Mouse (Mus musculus) heart, postnatal 0 days (tissue): ENCODE measurements at regions not wholly inside any gene's neighbourhood (a gene's known extent, or its start where the extent isn't known, plus 50 kb on each side); places are given as distances from the start of the nearest gene placed in this dataset.

Source experiments
- ATAC-seq: fragments of 200-750 bp; cut with Nextera tagmentation; 2 replicates; pipeline ENCODE4 v1.8.0; 2017; ENCODE audit warnings: low read depth, moderate number of reproducible peaks, moderate library complexity; ENCODE audit not compliant: insufficient read depth
- DNase-seq: peaks from one replicate; pipeline ENCODE4 v3.0.0-alpha.2; 2016; ENCODE audit warnings: low spot score
- H3K27ac ChIP-seq: fragments of 300-500 bp; sonication (generic); 2 replicates; pipeline ENCODE4 v1.5.1; 2014; ENCODE audit warnings: low read depth, mild to moderate bottlenecking
- H3K27me3 ChIP-seq: fragments of 300-500 bp; sonication (generic); 2 replicates; pipeline ENCODE4 v1.6.1; 2014; ENCODE audit warnings: low read length, mixed read lengths; ENCODE audit not compliant: control insufficient read depth, insufficient read depth
- H3K36me3 ChIP-seq: fragments of 300-500 bp; sonication (generic); replicated peaks from 2 replicates; pipeline ENCODE4 v1.6.1; 2014; ENCODE audit warnings: low read length, mixed read lengths; ENCODE audit not compliant: control insufficient read depth, insufficient read depth
- H3K4me1 ChIP-seq: fragments of 300-500 bp; sonication (generic); 2 replicates; pipeline ENCODE4 v1.6.1; 2014; ENCODE audit warnings: antibody characterized with exemption; ENCODE audit not compliant: control insufficient read depth, insufficient read depth
- H3K4me2 ChIP-seq: fragments of 300-500 bp; sonication (generic); 2 replicates; pipeline ENCODE4 v1.6.1; 2014; ENCODE audit warnings: low read depth, mild to moderate bottlenecking, low read length, moderate library complexity
- H3K4me3 ChIP-seq: fragments of 300-500 bp; sonication (generic); 2 replicates; pipeline ENCODE4 v1.5.1; 2014; ENCODE audit warnings: low read depth, low read length
- H3K9ac ChIP-seq: fragments of 300-500 bp; sonication (generic); replicated peaks from 2 replicates; pipeline ENCODE4 v1.6.1; 2014; ENCODE audit warnings: low read depth, low read length, mixed read lengths
- H3K9me3 ChIP-seq: fragments of 300-500 bp; sonication (generic); replicated peaks from 2 replicates; pipeline ENCODE4 v1.6.1; 2016; ENCODE audit warnings: low read length; ENCODE audit not compliant: control insufficient read depth
- CTCF ChIP-seq: IDR thresholded peaks from 2 replicates; pipeline ENCODE4 v1.5.1; 2016; ENCODE audit warnings: antibody characterized with exemption, control low read depth, low read depth
- EP300 ChIP-seq: IDR thresholded peaks from 2 replicates; pipeline ENCODE4 v1.6.1; 2016; ENCODE audit warnings: antibody characterized with exemption, low read depth
- WGBS: fragments of 180-500 bp; shearing (Covaris S2); extraction: QIAGEN DNeasy Blood & Tissue Kit; methylation state at CpG from one replicate; pipeline ENCODE4 v1.1.7; 2014; 5-methylcytosine and 5-hydroxymethylcytosine counted together

GRCm38 (mm10) chr1:43247609-43248008, 50.8 kb upstream of the Fhl2 start:
- no peak overlapping the region for H3K4me3 ChIP-seq
- no peak overlapping the region for H3K9ac ChIP-seq
- H3K36me3 ChIP-seq: no peaks in the 10 kb centered on the region
- no peak for TF ChIP-seq CTCF
- TF ChIP-seq EP300: peak; percentile 99
- no peak overlapping the region for H3K4me2 ChIP-seq
- peak; percentile 95 for DNase-seq
- H3K4me1 ChIP-seq: peaks cover 46% of the 10 kb centered on the region
- H3K27me3 ChIP-seq: no peaks in the 10 kb centered on the region
- peak overlapping the region; percentile 94 for H3K27ac ChIP-seq
- no peaks in the 10 kb centered on the region for H3K9me3 ChIP-seq
- ATAC-seq: peak; percentile 95
- 41% methylated on average over 1 of the region's 1 CpGs for WGBS

DNA sequence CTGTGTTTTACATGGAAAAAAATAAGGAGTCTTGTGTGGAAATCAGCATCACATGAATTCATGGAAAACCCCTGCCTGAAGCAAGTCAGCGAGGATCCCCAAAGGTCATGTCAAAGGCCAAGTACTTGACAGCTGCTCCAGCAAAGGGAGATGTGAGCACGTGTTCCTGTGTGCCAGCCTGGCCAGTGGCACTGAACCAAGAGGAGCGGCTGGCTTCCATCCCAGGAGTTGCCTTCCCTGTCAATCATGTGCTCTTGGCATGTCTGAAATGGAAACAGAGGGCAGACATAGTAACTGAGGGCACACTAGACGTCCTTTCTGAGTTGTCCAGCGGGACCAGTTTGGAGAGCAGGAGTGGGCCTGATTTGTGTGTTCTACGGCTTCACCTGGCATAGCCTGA, 53.5 kb upstream of the Fhl2 start:
- peak; percentile 43; the same call in 1 of the 2 replicates for TF ChIP-seq EP300
- TF ChIP-seq CTCF: no peak
- Histone ChIP-seq H3K36me3 (no peaks in the 10 kb centered on the region), H3K9ac (no peak overlapping the region), H3K4me1 (peaks cover 42% of the 10 kb centered on the region), H3K27me3 (no peaks in the 10 kb centered on the region), H3K4me3 (no peak overlapping the region), H3K9me3 (no peaks in the 10 kb centered on the region), H3K4me2 (no peak overlapping the region), H3K27ac (peak overlapping the region; percentile 94)
- WGBS: 28% methylated on average over 6 of the region's 6 CpGs
- peak; percentile 74 for ATAC-seq
- peak; percentile 92 for DNase-seq

DNA sequence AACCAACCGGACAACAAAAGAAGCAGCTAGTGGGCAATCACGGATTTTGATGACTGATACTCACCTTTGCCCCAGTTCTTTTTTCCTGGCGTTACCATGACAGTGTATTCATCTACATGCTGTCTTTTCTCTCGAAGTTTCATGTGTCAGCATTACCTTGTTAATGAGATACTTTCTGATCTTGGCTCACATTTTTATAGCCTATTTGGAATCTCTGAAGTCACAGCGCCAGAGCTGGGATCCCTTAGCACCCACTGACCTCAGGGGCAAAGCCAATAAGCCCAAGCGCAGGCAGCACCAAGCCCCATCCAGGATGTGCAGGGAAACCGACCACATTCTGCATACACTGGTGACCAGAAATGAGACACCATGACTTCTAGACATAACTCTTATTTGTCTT, 54.6 kb upstream of the Fhl2 start:
- no peak for ATAC-seq
- WGBS: 81% methylated on average over 7 of the region's 7 CpGs
- peaks cover 45% of the 10 kb centered on the region for H3K4me1 ChIP-seq
- H3K4me3 ChIP-seq: no peak overlapping the region
- H3K36me3 ChIP-seq: no peaks in the 10 kb centered on the region
- no peak for TF ChIP-seq EP300
- TF ChIP-seq CTCF: no peak
- H3K27me3 ChIP-seq: no peaks in the 10 kb centered on the region
- H3K27ac ChIP-seq: peak overlapping the region; percentile 94
- no peak for DNase-seq
- no peak overlapping the region for H3K4me2 ChIP-seq
- no peak overlapping the region for H3K9ac ChIP-seq
- H3K9me3 ChIP-seq: no peaks in the 10 kb centered on the region

DNA sequence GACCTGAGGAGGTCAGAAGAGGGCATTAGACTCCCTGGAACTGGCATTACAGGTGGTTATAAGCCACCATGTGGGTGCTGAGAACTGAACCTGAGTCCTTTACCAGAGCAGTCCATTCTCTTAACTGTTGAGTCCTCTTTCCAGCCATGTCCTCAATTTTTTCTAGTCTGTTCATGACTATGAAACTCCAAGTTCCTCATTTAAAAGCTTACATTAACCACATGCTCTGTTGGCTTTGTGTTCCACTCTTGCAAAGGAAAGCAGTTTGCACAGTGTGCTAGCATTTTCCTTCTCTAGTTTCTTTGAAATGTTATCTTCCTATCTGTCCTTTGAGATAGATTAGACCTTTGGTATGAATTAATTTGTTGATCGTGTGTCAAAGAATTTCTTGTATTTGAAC, 57.3 kb upstream of the Fhl2 start:
- no peak overlapping the region for H3K4me2 ChIP-seq
- ATAC-seq (no peak), DNase-seq (no peak)
- H3K4me1 ChIP-seq: peaks cover 46% of the 10 kb centered on the region
- no peaks in the 10 kb centered on the region for H3K36me3 ChIP-seq
- no peaks in the 10 kb centered on the region for H3K27me3 ChIP-seq
- H3K9me3 ChIP-seq: no peaks in the 10 kb centered on the region
- H3K4me3 ChIP-seq: no peak overlapping the region
- H3K9ac ChIP-seq: no peak overlapping the region
- TF ChIP-seq EP300 (no peak), CTCF (no peak)
- WGBS: 76% methylated on average over 1 of the region's 1 CpGs
- no peak overlapping the region for H3K27ac ChIP-seq

DNA sequence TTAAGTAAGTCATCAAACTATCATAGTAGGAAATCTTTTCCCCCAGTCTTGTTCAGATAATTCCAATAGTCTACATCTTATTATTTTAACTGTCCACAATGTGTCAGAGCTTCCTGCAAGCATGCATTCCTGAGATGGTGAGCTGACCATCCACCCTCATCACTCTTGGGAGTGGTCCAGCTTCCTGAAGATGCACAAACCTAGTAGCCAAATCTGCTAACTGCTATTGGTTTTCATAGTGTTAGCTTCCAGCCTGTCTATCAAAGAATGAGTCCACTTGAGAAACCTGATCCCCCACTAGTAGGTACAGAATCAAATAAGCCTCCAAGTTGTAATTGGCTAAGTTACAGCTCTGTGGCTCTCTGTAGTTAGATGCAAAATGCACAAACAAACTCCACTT, 59.3 kb upstream of the Fhl2 start:
- TF ChIP-seq EP300: no peak
- no peak for TF ChIP-seq CTCF
- H3K4me1 ChIP-seq: peaks cover 40% of the 10 kb centered on the region
- no peak overlapping the region for H3K4me2 ChIP-seq
- no peak overlapping the region for H3K9ac ChIP-seq
- peak overlapping the region; percentile 30; the same call in 1 of the 2 replicates for H3K27ac ChIP-seq
- H3K27me3 ChIP-seq: no peaks in the 10 kb centered on the region
- H3K9me3 ChIP-seq: no peaks in the 10 kb centered on the region
- no peaks in the 10 kb centered on the region for H3K36me3 ChIP-seq
- DNase-seq (no peak), ATAC-seq (no peak)
- no peak overlapping the region for H3K4me3 ChIP-seq

- Histone ChIP-seq H3K36me3 (no peaks in the 10 kb centered on the region), H3K4me1 (peaks cover 29% of the 10 kb centered on the region), H3K27me3 (no peaks in the 10 kb centered on the region), H3K9ac (no peak overlapping the region), H3K4me2 (no peak overlapping the region), H3K27ac (peak overlapping the region; percentile 89), H3K9me3 (no peaks in the 10 kb centered on the region), H3K4me3 (no peak overlapping the region)
- ATAC-seq: 0 out of 2 replicates have a peak, but pooled peaks have one; percentile 8
- WGBS: 63% methylated on average over 6 of the region's 6 CpGs
- TF ChIP-seq CTCF: no peak
- TF ChIP-seq EP300: no peak
- DNase-seq: no peak
These were observed 61.1 kb upstream of the Fhl2 start for GRCm38 (mm10) chr1:43257909-43258308.
